41 mouse cellular contexts compared by ENCODE assay signal in the genomic region with DNA sequence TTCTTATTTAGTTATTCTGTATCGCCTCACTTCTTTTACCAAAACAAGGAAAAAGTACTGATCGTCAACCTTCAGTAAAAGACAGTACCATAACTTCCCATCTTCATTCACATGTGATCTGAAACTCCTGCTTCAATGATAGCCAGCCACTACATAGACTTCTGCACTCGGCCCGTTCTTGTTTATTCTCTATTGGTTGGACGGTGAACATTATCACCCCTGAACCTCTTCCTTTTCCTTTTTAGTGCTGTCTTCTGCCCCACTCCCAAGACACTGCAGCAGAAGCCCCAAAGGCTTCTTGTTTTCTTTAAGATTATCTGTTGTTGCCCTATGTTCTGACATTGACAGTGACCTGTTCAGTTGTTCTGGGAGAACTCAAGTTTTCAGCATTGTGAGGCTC. TPM values are rescaled to one million over a fixed set of nuclear protein-coding genes. Genes with fewer than 3 reads are reported as not detected.
"Had no signal": no experiment of that assay in that cellular context is flagged by ENCODE, and none has a peak within 500 bp of the region (broad histone marks: within the 10 kb centered on the region; RNA-seq: fewer than 3 reads in every experiment).

No protein-coding gene starts in this region.

- H3K9ac ChIP-seq: heart, embryonic 13.5 days; heart, embryonic 15.5 days; hindbrain, embryonic 12.5 days; hindbrain, embryonic 14.5 days; intestine, embryonic 15.5 days; kidney, embryonic 15.5 days; limb, embryonic 13.5 days; limb, embryonic 15.5 days had no signal

- H3K4me1 ChIP-seq: heart, embryonic 13.5 days; heart, embryonic 15.5 days; hindbrain, embryonic 10.5 days; hindbrain, embryonic 12.5 days; intestine, embryonic 15.5 days; kidney, embryonic 15.5 days; limb, embryonic 13.5 days; limb, embryonic 15.5 days had no signal

- H3K4me2 ChIP-seq: heart, embryonic 11.5 days; heart, embryonic 13.5 days; heart, embryonic 15.5 days; hindbrain, embryonic 12.5 days; hindbrain, embryonic 14.5 days; intestine, embryonic 15.5 days; kidney, embryonic 15.5 days; limb, embryonic 13.5 days; limb, embryonic 15.5 days had no signal

- ATAC-seq: hindbrain, embryonic 16.5 days; inflammation-experienced regulatory T-cells, adult 6 months; intestine, embryonic 15.5 days; intestine, postnatal 0 days had no signal

- H3K27ac ChIP-seq: gastrocnemius, adult 2 months; heart, adult 2 months; heart, embryonic 13.5 days; heart, embryonic 15.5 days; hindbrain, embryonic 10.5 days; hindbrain, embryonic 12.5 days; hindbrain, embryonic 14.5 days; intestine, embryonic 15.5 days; kidney, embryonic 15.5 days; kidney, postnatal 0 days; limb, embryonic 13.5 days; limb, embryonic 15.5 days had no signal

- DNase-seq: gastrocnemius, adult 2 months; gastrocnemius, postnatal 10 days; gastrocnemius, postnatal 25 days; heart, adult 2 months; heart, postnatal 4 days; kidney, adult 18-20 months; kidney, adult 9 months; kidney, postnatal 14 days; kidney, postnatal 36 days; layer of hippocampus, adult 9-11 months; layer of hippocampus, postnatal 36 days; left cerebral cortex, postnatal 4 days; lung, adult 18-20 months had no signal

- H3K9me3 ChIP-seq: heart, embryonic 13.5 days; heart, embryonic 15.5 days; hindbrain, embryonic 10.5 days; hindbrain, embryonic 12.5 days; intestine, embryonic 15.5 days; kidney, embryonic 15.5 days; limb, embryonic 13.5 days; limb, embryonic 15.5 days had no signal

- H3K4me3 ChIP-seq: gastrocnemius, adult 2 months; heart, adult 2 months; heart, embryonic 13.5 days; heart, embryonic 15.5 days; hindbrain, embryonic 10.5 days; hindbrain, embryonic 12.5 days; intestine, embryonic 15.5 days; kidney, embryonic 15.5 days; limb, embryonic 13.5 days; limb, embryonic 15.5 days had no signal

- H3K27me3 ChIP-seq: heart, embryonic 13.5 days; heart, embryonic 15.5 days; hindbrain, embryonic 12.5 days; intestine, embryonic 15.5 days; kidney, embryonic 15.5 days; limb, embryonic 13.5 days; limb, embryonic 15.5 days had no signal

- H3K36me3 ChIP-seq: heart, embryonic 13.5 days; heart, embryonic 15.5 days; hindbrain, embryonic 10.5 days; hindbrain, embryonic 12.5 days; intestine, embryonic 15.5 days; kidney, embryonic 15.5 days; limb, embryonic 13.5 days; limb, embryonic 15.5 days had no signal

RNA-seq across cellular contexts. Expression of a gene that starts 9.6 kb away (rescaled TPM):
- total RNA-seq: gastrocnemius, adult 2 months; gastrocnemius, postnatal 10 days; gastrocnemius, postnatal 25 days; gastrocnemius, postnatal 4 days; granulocyte monocyte progenitor cell, adult 5-6 weeks; heart, adult 2 months; heart, postnatal 25 days; heart, postnatal 4 days; layer of hippocampus, adult 18-20 months; layer of hippocampus, adult 8-10 months; layer of hippocampus, postnatal 14 days; layer of hippocampus, postnatal 36 days; left cerebral cortex, adult 18-20 months; left cerebral cortex, adult 8-10 months; left cerebral cortex, postnatal 10 days; left cerebral cortex, postnatal 25 days; left cerebral cortex, postnatal 4 days had no signal
- polyA plus RNA-seq: frontal cortex, adult 2 months; heart, adult 2 months; heart, embryonic 11.5 days; heart, embryonic 13.5 days; heart, embryonic 15.5 days; heart, postnatal 0 days; hindbrain, embryonic 10.5 days; hindbrain, embryonic 12.5 days; hindbrain, embryonic 14.5 days; hindbrain, embryonic 16.5 days; inflammation-experienced regulatory T-cells, adult 6 months; intestine, embryonic 15.5 days; intestine, postnatal 0 days; kidney, embryonic 15.5 days; kidney, postnatal 0 days; large intestine, adult 2 months; limb, embryonic 11.5 days; limb, embryonic 13.5 days; limb, embryonic 15.5 days had no signal

RNA-seq across cellular contexts. Expression of a gene that starts 12.2 kb away (rescaled TPM):
- total RNA-seq: gastrocnemius, adult 2 months; gastrocnemius, postnatal 10 days; gastrocnemius, postnatal 25 days; gastrocnemius, postnatal 4 days; granulocyte monocyte progenitor cell, adult 5-6 weeks; heart, adult 2 months; heart, postnatal 25 days; heart, postnatal 4 days; layer of hippocampus, adult 18-20 months; layer of hippocampus, adult 8-10 months; layer of hippocampus, postnatal 14 days; layer of hippocampus, postnatal 36 days; left cerebral cortex, adult 18-20 months; left cerebral cortex, adult 8-10 months; left cerebral cortex, postnatal 10 days; left cerebral cortex, postnatal 25 days; left cerebral cortex, postnatal 4 days had no signal
- polyA plus RNA-seq: frontal cortex, adult 2 months; heart, adult 2 months; heart, embryonic 11.5 days; heart, embryonic 13.5 days; heart, embryonic 15.5 days; heart, postnatal 0 days; hindbrain, embryonic 10.5 days; hindbrain, embryonic 12.5 days; hindbrain, embryonic 14.5 days; hindbrain, embryonic 16.5 days; inflammation-experienced regulatory T-cells, adult 6 months; intestine, embryonic 15.5 days; intestine, postnatal 0 days; kidney, embryonic 15.5 days; kidney, postnatal 0 days; large intestine, adult 2 months; limb, embryonic 11.5 days; limb, embryonic 13.5 days; limb, embryonic 15.5 days had no signal
